Mouse (Mus musculus) kidney, adult 2 months (tissue): ENCODE data around the gene Gm10160. TPM values are rescaled to one million over a fixed set of nuclear protein-coding genes. Genes with fewer than 3 reads are reported as not detected.

Source experiments
- DNase-seq: peaks from one replicate; pipeline ENCODE4 v3.0.0; 2021
- H3K27ac ChIP-seq: fragments of 200-500 bp; 2 replicates; pipeline ENCODE4 v1.5.1; 2012; ENCODE audit warnings: low read depth, low read length, control low read depth, inconsistent platforms; ENCODE audit not compliant: insufficient read depth
- H3K27me3 ChIP-seq: fragments of 200-500 bp; replicated peaks from 2 replicates; pipeline ENCODE4 v1.6.1; 2012; ENCODE audit warnings: mild to moderate bottlenecking, moderate library complexity, low read length, inconsistent platforms; ENCODE audit not compliant: control insufficient read depth, insufficient read depth
- H3K36me3 ChIP-seq: fragments of 200-500 bp; 2 replicates; pipeline ENCODE4 v1.6.1; 2012; ENCODE audit warnings: mild to moderate bottlenecking, moderate library complexity, low read length, inconsistent platforms; ENCODE audit not compliant: control insufficient read depth, insufficient read depth
- H3K4me1 ChIP-seq: fragments of 200-500 bp; 2 replicates; pipeline ENCODE4 v1.6.1; 2011; ENCODE audit warnings: low read length; ENCODE audit not compliant: control insufficient read depth, insufficient read depth
- H3K4me3 ChIP-seq: fragments of 200-500 bp; 2 replicates; pipeline ENCODE4 v1.5.1; 2011; ENCODE audit warnings: mild to moderate bottlenecking, low read depth, low read length, control low read depth; ENCODE audit not compliant: insufficient read depth
- CTCF ChIP-seq: fragments of 200-500 bp; conservative IDR thresholded peaks from 2 replicates; pipeline ENCODE4 v1.5.1; 2011; ENCODE audit warnings: low read depth, mild to moderate bottlenecking, control low read depth, low read length, moderate library complexity, mixed read lengths; ENCODE audit not compliant: insufficient read depth, insufficient read length
- POLR2A ChIP-seq: fragments of 200-500 bp; IDR thresholded peaks from one replicate; pipeline ENCODE4 v1.6.1; 2011; ENCODE audit warnings: low read depth, low read length, control low read depth
- WGBS: fragments of 180-500 bp; shearing (Covaris S2); methylation state at CpG from one replicate; pipeline ENCODE4 v1.1.7; 2018; 5-methylcytosine and 5-hydroxymethylcytosine counted together
- polyA plus RNA-seq: library from polyadenylated mRNA; depleted of rRNA; stranded (reverse); fragments of >200 nt; gene quantifications from 2 replicates; pipeline ENCODE4 v1.2.3, GENCODE M21; 2012

The Gm10160 gene
- polyA plus RNA-seq, 1 experiment: not detected

DNA sequence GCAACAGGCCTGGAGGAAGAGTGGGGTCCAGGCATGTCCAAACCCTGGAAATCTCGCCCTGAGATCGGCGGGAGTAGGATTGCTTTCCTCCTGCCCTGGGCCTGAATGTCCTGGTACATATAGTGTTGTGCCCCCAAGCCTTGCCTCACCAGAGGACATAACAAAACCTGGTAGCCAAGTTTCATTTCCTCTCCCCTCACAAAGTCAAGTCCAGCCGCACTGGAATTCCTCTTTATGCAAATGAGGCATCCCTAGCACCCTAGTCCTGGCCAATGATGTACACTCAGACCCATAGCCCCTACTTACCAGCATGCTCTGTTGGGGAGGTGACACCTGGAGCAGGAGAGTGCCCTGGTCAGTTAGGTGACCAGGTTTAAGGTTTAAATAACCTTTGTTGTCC, 627 bp upstream of the Gm10160 start:
- no peaks in the 10 kb centered on the region for H3K27me3 ChIP-seq
- no peaks in the 10 kb centered on the region for H3K36me3 ChIP-seq
- TF ChIP-seq POLR2A (no peak), CTCF (no peak)
- WGBS: 70% methylated on average over 4 of the region's 4 CpGs
- no peak for DNase-seq
- H3K4me1 ChIP-seq: peaks cover 3% of the 10 kb centered on the region; the same call in 1 of the 2 replicates
- H3K4me3 ChIP-seq: no peak overlapping the region
- H3K27ac ChIP-seq: no peak overlapping the region

DNA sequence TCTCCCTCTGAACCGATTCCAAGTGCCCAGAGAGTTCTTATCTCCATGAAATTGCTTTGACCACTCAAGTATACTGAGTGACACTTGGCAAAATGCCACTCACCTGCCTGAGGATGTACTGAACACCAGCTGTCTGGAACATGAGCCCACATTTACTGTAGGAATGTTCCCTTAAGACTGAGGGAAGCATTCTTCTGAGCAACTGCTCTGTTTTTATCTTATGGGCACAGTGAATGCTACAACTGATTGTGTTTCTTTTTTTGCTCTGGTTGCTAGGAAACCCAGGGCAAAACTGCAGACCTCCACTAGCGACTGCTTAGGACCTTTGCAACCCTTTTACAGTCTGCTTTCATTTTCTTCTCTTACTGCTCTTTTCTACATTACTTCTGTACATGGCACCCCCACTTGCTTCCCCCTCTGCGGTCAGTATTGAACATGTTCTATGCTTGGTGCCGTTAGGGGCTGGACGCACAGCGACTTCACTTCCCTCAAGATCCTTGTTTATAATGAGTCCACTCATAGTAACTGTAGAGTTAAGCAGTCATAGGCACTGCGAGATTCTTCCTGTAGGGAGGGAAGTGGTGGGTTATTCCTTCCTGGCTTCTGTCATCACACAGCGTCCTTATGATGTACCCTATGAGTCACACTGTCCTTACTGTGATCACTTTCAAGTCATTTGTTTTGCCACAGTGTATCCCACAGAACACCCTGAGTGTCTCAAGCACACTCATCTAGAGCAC, 856 bp downstream of the Gm10160 start:
- no peak for DNase-seq
- Histone ChIP-seq H3K36me3 (no peaks in the 10 kb centered on the region), H3K27ac (no peak overlapping the region), H3K4me3 (no peak overlapping the region), H3K4me1 (peaks cover 3% of the 10 kb centered on the region; the same call in 1 of the 2 replicates), H3K27me3 (no peaks in the 10 kb centered on the region)
- WGBS: 53% methylated on average over 8 of the region's 8 CpGs
- no peak for TF ChIP-seq POLR2A
- no peak for TF ChIP-seq CTCF

DNA sequence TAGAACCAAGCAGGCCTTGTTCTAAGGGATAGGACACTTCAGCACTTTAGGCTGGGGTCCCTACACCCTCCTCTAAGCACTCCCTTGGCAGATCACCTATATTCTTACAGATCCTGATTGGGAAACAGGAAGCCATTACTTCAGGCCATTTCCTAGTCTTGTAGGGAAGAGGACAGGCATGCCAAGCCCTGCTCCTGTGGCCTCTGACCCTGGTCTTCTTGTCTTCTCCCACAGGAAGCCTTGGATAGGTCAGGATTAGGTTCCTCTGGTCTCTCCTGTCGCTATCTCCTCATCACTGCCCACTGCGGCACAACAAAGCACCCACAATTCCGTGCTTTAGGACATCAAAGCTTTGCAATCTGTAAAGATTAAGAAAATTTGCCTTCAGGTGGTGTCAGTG, 3.9 kb downstream of the Gm10160 start:
- H3K36me3 ChIP-seq: no peaks in the 10 kb centered on the region
- no peaks in the 10 kb centered on the region for H3K27me3 ChIP-seq
- 72% methylated on average over 3 of the region's 3 CpGs for WGBS
- H3K27ac ChIP-seq: peak overlapping the region; percentile 70
- TF ChIP-seq CTCF (no peak), POLR2A (no peak)
- no peak overlapping the region for H3K4me3 ChIP-seq
- peaks cover 3% of the 10 kb centered on the region; the same call in 1 of the 2 replicates for H3K4me1 ChIP-seq
- peak; percentile 57 for DNase-seq

DNA sequence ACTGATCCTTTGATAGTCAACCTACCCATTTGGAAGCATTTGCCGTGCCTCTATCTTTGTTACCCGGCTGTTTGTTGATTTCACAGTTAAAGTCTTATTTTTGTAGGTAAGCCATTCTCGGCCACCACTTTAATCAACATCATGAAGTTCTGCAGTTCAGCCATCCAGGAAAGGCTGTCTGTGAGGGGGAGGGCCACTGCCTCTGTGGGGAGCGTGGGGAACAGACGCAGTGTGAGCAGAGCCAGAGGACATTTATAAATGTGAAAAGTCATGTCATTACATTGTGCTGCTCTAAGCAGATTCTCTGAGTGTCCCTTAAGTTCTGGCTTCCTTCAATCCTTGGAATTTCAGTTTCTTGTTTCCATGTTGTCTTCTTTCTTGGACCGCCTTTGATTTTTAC, 5.4 kb downstream of the Gm10160 start:
- DNase-seq: no peak
- H3K4me3 ChIP-seq: no peak overlapping the region
- WGBS: 61% methylated on average over 6 of the region's 6 CpGs
- H3K27me3 ChIP-seq: no peaks in the 10 kb centered on the region
- no peaks in the 10 kb centered on the region for H3K36me3 ChIP-seq
- H3K27ac ChIP-seq: no peak overlapping the region
- TF ChIP-seq POLR2A: no peak
- TF ChIP-seq CTCF: no peak
- peaks cover 3% of the 10 kb centered on the region; the same call in 1 of the 2 replicates for H3K4me1 ChIP-seq

DNA sequence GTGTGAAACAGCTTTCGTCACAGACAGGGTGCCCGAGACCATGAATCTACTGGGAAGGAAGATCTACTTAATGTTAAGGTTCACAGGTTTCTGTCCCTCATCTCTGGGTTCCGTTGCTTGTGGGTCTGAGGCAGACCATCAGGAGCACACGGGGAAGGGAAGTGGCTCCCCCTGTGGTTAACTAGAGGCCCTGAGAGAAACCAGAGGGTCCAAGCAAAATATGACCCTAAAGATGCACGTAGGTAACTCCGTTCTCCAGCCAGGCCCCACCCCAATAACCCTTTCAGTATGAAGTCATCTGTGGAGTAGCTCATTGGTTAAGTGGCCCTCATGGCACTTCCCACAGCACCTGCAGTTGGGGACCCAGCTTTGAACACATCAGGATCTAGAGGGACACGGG, 6.0 kb downstream of the Gm10160 start:
- Histone ChIP-seq H3K27ac (no peak overlapping the region), H3K27me3 (no peaks in the 10 kb centered on the region), H3K36me3 (no peaks in the 10 kb centered on the region), H3K4me3 (no peak overlapping the region), H3K4me1 (peaks cover 3% of the 10 kb centered on the region; the same call in 1 of the 2 replicates)
- 91% methylated on average over 7 of the region's 7 CpGs for WGBS
- DNase-seq: no peak
- TF ChIP-seq CTCF (no peak), POLR2A (no peak)

DNA sequence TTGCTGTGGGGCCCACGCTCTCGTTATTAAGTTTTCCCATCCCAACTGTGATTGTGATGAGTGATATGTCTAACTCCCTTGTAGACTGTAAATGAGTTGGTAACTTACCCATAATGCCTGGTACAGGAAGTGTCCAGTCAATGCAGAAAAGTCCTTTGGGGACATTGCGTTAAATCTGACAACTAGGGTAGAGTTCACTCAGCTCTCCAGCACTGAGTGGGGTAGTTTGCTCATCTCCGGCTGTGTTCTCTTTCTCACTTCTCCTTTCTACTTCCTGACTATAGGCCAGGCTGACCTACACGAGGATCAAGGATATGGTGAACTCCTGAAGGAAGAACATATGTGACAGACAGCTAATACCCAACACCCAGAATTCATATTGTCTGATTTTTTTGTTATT, 6.4 kb downstream of the Gm10160 start:
- no peak for DNase-seq

DNA sequence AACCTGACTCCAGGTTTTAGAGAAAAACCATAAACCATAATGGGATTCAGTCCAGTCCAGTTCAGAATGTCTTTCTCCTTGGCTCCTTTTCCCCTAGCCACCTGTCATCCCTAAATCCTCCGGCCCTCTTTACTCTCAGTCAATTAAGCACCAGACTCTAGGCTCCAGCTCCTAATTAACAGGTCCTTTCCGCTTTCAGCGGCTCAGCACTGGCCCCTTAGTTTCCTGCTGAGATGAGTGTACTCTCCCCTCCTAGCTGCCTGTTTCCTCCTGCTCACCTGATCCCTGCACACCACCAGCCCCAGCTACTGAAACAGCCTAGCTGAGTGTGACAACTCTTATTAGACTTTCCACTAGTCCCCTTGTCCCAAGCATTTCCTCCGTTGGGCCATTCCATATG, 7.8 kb downstream of the Gm10160 start:
- WGBS: 50% methylated on average over 4 of the region's 4 CpGs
- Histone ChIP-seq H3K4me1 (peaks cover 3% of the 10 kb centered on the region; the same call in 1 of the 2 replicates), H3K36me3 (no peaks in the 10 kb centered on the region), H3K27me3 (no peaks in the 10 kb centered on the region), H3K4me3 (no peak overlapping the region), H3K27ac (no peak overlapping the region)
- no peak for DNase-seq
- TF ChIP-seq CTCF (no peak), POLR2A (no peak)

More for the DNA sequence above, 6.4 kb downstream of the Gm10160 start:
- Histone ChIP-seq H3K27me3 (no peaks in the 10 kb centered on the region), H3K4me3 (no peak overlapping the region), H3K36me3 (no peaks in the 10 kb centered on the region), H3K4me1 (peaks cover 3% of the 10 kb centered on the region; the same call in 1 of the 2 replicates), H3K27ac (no peak overlapping the region)
- TF ChIP-seq POLR2A: no peak
- no peak for TF ChIP-seq CTCF
- 88% methylated on average over 5 of the region's 5 CpGs for WGBS
